Mouse (Mus musculus) spleen, adult 2 months (tissue): ENCODE measurements around the gene Padi4.

ENCODE experiments used
- CTCF ChIP-seq: fragments of 200-500 bp; IDR thresholded peaks from 2 replicates; pipeline ENCODE4 v1.5.1; 2011; ENCODE audit warnings: mild to moderate bottlenecking, inconsistent platforms; ENCODE audit not compliant: insufficient read depth, insufficient read length, insufficient replicate concordance; ENCODE audit errors: extremely low read depth
- POLR2A ChIP-seq: fragments of 200-500 bp; IDR thresholded peaks from 2 replicates; pipeline ENCODE4 v1.6.1; 2011; ENCODE audit warnings: low read depth, low read length, inconsistent platforms

- TF ChIP-seq CTCF (no peak), POLR2A (no peak)
These were observed 72.1 kb downstream of the Padi4 start for GRCm38 (mm10) chr4:140701716-140702561.
